Mouse (Mus musculus): Measurements from ENCODE around the gene Tnfrsf26.

The Tnfrsf26 gene

GRCm38 (mm10) chr7:143600231-143600740 lies 28.2 kb downstream of the Tnfrsf26 start:
- no peak for DNase-seq (ENCODE audit: low read depth in 1 of 2, low spot score in 2 of 2)

DNA sequence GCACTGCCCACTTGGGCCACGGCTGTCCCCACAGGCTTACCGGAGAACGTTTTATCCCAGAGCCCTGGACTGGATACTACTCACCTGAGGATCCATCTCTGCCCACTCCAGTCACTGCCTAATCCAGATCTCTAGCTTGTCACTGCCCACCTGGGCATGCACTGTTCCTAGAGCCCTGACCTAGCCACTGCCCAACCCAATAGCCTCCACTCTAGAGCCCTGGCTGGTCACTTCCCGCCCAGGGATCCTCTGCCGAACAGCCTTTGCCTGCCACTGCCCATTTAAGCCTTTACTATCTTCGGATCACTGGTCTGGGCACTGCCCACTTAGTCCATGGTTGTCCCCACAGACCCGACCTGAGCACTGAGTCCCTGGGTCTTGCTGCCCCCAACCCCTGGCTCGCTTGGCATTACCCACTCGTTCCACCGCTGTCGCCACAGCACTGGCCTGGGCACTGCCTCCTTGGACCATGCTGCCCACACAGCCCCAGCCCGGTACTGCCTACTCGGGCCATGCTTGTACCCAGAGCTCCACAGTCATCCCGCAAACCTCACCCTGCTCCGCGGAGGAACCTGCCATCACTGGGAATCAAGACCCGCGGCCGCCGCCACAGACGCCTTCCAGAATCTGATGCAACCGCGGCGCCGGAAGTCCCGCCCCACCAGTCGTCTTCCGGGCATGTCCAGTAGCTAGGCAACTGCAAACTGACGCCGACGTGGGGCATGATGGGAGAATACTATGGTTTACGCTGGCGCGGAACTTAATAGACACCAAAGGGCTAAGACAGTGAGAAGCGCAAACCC lies 28.9 kb downstream of the Tnfrsf26 start, which contains the start of gene Cars:
Gene Cars (minus strand): TSS at position 663 of the 803 bp plus-strand sequence.
- peak; percentile 91 to 93 for DNase-seq (ENCODE audit: low read depth in 1 of 2, low spot score in 2 of 2)

GRCm38 (mm10) chr7:143594865-143595264 lies 33.7 kb downstream of the Tnfrsf26 start:
- DNase-seq (ENCODE audit: low read depth in 1 of 2, low spot score in 2 of 2), result no peak

DNA sequence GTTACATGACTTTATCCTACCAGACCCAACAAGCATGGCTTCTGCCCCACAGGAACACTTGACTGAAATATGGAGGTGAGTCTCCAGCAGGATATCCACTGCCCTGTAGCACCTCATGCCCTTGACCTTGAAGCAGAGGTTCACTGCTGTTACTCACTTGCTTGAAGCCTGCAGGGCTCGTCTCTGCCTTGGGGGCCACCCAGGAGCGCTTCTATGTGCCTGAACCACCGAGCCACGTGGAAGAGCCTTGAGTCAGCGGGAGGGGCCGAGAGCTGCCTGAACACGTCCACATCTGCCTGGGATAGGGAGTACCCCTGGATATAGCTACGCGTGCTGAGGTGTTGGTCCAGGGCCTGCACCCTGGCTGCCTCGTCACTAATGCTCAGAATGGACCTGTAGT lies 36.3 kb downstream of the Tnfrsf26 start:
- no peak for DNase-seq (ENCODE audit: low read depth in 1 of 2, low spot score in 2 of 2)

GRCm38 (mm10) chr7:143588006-143588405 lies 40.5 kb downstream of the Tnfrsf26 start:
- DNase-seq (ENCODE audit: low read depth in 1 of 2, low spot score in 2 of 2), result no peak

GRCm38 (mm10) chr7:143587586-143587985 lies 40.9 kb downstream of the Tnfrsf26 start:
- no peak for DNase-seq (ENCODE audit: low read depth in 1 of 2, low spot score in 2 of 2)

GRCm38 (mm10) chr7:143583956-143584355 lies 44.6 kb downstream of the Tnfrsf26 start:
- DNase-seq (ENCODE audit: low read depth in 1 of 2, low spot score in 2 of 2), result peak in 1 of 2 experiments; percentile 45

DNA sequence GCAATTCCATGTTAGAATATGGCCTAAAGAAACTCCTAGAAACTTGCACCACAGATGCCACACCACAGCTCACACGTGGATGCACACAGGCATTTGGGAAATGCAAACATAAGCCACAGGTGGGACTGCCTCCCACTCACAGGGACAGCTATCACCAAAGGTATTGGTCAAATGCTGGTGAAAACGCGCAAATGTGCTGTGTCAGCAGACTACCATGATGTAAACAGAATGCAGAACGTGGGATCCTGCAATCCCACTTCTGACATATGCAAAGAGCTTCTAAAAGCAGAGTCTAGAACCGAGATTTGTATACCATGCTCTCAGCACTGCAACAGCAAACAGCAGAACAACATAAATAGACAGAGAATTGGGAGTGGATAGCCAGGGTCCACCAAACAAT lies 45.5 kb downstream of the Tnfrsf26 start:
- no peak for DNase-seq (ENCODE audit: low read depth in 1 of 2, low spot score in 2 of 2)

GRCm38 (mm10) chr7:143575751-143576150 lies 52.8 kb downstream of the Tnfrsf26 start:
- DNase-seq (ENCODE audit: low read depth in 1 of 2, low spot score in 2 of 2), result no peak

- DNase-seq (ENCODE audit: low read depth in 1 of 2, low spot score in 2 of 2), result no peak
Measured at GRCm38 (mm10) chr7:143565648-143566039, 62.9 kb downstream of the Tnfrsf26 start.

- no peak for DNase-seq (ENCODE audit: low read depth in 1 of 2, low spot score in 2 of 2)
Measured at GRCm38 (mm10) chr7:143565015-143565647, 63.4 kb downstream of the Tnfrsf26 start.

DNA sequence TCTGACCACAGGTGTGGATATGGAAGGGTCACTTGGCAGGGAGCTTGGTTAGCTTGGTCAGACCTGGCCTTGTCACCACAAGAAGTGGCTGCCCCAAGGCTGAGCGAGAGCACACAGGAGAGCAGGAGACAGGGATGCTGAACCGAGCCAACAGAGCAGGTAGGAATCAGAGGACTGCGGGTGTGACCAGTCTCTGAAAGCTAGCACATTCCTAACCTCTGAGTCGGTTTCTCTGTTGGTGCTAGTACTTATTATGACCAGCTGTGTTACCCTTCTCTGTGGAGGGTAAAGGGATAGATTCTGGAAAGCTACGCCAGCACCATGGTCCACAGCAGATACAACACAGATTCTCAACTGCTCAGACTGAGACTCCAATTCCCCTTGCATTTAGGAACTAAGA lies 64.7 kb downstream of the Tnfrsf26 start:
- no peak for DNase-seq (ENCODE audit: low read depth in 1 of 2, low spot score in 2 of 2)

Measured in monocyte, adult 2 months (primary cell).